Mouse (Mus musculus): ENCODE results near the gene Dupd1. TPM values are rescaled to one million over a fixed set of nuclear protein-coding genes. Genes with fewer than 3 reads are reported as not detected.

Dupd1 gene
- total RNA-seq, 2 experiments from 2014 or later = not detected

Other genes starting within 250 kb of the Dupd1 start
- gene Kat6b, start 233.1 kb downstream of the Dupd1 start, total RNA-seq (2021) = 10 to 100 TPM; 61.2 to 65.0 TPM
- 10 to 100 TPM; 89.7 to 97.2 TPM for gene Samd8, start 36.0 kb upstream of the Dupd1 start, total RNA-seq (2021)
- gene Dusp13, start 36.6 kb upstream of the Dupd1 start, total RNA-seq (2021) = under 1 TPM in 1 of 2 experiments, not detected in 1; 0.61 TPM
- gene Vdac2, start 110.7 kb upstream of the Dupd1 start, total RNA-seq (2021) = 100 to 1,000 TPM; 208 to 230 TPM
- gene Comtd1, start 134.4 kb upstream of the Dupd1 start, total RNA-seq (2021) = 10 to 100 TPM; 27.9 to 30.2 TPM